Mouse (Mus musculus) A20 (cell line): ENCODE results near the gene Inpp4b.

ENCODE experiments used
- DNase-seq: peaks from one replicate; pipeline ENCODE4 v3.0.0-alpha.2; 2011; ENCODE audit warnings: low read depth, low spot score

Gene Inpp4b

DNA sequence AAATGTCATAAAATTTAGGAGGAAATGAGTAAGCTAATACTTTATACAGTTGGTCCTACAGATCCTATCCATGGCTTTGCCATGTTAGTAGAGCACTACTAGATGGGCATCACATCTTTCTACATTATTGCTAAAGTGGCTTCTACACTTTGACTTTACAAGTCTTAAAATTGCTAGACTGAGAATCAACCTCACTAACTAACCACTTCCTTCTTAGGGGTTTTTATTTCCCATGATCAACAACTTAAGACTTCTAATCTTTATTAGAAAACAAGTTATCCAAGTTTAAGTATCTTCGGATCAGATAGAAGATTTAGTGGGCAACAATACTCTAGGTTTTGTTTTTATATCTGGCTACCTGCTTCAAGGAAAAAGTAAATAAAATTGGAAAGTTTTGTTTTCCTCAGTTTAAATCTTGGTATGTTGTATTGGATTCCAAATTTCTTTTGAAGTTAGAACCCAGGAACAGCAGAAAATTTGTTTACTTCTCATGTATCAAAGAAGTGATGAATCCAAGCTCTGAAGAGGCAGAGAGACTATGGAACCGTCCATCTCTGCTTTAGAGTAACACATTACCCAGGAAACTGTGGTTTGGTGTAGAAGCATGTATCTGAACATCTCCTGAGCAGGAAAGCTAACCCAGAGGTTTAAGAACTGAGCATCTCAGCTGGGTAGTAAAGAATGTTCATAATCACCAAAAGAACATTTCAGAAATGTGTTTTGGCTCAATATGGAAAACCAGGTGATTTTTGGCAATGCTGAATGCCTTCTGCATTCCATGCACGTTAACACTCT is 361.4 kb downstream of the Inpp4b start:
- no peak for DNase-seq

DNA sequence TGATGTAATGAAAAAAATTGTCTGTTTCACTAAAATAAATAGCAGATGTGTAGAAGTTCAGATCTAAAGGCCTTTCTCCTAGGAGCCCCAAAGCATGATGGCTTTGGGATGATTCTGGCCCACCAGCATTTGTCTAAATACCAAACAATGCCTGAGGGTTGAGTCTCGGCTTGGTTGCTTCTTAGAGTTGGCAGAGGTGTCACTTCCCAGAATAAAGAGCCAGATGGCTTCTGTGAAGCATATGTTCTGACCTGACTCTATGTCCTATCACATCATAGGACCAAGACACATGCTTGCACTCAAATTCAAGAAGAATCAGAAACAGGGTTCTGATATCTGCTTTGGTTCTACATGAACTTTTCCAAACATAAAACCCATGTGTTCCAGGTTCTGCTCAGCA is 365.1 kb downstream of the Inpp4b start:
- DNase-seq = no peak

DNA sequence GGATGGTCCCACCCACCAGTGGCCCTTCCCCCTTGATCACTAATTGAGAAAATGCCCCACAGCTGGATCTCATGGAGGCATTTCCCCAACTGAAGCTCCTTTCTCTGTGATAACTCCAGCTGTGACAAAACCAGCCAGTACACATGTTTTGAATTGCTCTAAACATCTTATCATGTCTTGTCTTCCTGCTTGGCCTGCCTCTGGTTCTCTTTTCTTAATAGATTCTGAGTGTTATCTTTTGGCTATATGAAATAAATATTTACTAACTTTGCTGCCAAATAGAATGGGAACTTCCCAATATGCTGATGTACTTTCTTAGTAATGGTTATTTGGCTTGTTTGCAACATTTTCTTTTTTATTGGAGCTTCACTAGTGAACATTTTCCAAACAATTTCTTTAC is 389.0 kb downstream of the Inpp4b start:
- no peak for DNase-seq

DNA sequence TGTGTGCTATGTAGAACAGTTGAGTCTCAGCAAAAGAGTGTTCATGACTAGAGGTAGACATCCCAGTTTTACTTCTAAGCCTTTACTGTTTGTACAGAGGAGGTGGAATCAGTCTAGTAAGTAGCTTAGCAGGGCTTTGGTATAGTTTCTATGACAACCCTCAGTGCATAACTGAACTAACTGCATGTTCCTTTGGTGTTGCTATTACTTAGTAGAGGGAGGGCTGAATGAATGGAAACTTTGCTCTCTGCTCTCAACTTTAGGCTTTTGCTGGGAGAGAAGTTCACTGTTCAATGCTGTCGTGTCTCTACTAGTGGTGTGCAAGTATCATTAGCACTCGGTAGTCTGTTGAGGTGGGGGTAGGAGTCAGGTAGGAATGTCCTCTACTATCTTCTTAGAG is 393.3 kb downstream of the Inpp4b start:
- DNase-seq = no peak

DNA sequence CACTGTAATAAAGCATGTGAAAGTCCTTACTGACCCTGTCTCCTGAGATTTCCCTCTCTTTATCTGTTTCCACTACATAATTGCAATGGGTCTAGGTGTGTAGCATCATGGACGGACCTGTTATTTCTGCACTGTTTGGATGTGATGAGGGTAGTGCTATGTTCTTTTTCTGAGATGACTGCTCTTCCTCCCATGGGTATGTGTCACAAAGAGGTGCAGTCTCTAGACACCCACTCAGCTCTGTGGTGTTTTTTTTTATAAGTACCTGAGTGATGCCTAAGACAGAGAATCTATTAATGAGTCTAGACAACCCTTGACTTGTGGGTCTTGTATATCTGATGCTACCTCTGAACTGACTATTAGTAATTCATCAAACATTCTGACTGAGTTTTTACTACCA is 393.7 kb downstream of the Inpp4b start:
- no peak for DNase-seq

- DNase-seq = no peak
Observed at GRCm38 (mm10) chr8:81742588-81742987, 400.2 kb downstream of the Inpp4b start.

GRCm38 (mm10) chr8:81743040-81743439 is 400.7 kb downstream of the Inpp4b start:
- no peak for DNase-seq

DNA sequence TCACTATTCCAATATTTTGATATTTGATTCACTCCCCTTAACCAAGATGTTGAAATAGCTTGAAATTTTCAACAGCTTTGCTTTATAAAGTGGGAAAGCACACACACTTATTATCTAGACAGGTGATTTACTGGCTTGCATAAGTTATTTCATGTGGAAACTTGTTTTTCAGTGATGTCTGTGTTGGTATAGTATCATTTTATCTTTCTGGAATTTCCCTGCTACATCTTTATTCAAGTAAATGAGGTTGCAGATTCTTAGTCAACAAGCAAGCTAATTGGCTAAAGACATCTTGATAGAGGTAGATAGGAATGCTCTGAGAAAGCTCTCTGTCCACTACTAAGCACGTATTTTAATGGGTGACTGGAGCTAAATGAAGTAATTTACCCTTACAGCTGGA is 403.1 kb downstream of the Inpp4b start:
- DNase-seq = no peak

DNA sequence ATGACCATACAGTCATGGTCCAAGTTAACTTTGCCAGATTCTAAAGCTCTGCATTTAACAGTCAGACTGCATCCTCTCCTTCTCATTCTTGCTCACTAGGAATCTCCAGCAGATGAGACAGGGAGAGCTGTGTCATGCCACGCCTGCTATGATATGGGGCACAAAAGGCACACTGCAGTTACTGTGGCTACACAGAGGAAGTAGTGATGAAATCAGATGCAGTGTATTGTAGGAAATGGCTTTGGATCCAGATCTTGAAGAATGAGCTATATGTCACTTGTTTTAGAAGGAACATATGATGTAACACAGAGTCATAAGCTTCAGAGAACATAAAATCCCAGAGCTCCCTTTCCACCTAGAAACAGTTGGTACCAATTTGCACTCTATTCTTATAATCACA is 408.8 kb downstream of the Inpp4b start:
- no peak for DNase-seq

DNA sequence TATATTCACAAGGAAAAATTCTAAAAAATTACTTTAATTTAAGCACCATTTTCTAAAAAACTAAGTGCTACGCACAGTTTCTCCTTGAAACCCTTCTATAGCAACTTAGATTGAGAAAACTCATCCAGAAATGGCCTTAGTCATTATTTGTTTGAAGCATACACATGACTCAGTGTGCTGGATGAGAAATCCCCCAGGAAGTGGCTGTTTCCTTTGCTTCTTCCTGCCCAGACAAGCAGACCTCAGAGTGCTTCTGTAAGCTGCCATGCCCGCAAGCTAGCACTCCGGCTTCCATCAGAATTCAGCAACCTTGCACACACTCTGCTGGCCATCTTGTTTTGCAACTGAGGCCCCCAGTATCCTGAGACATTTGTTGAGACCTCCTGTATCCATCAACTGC is 414.3 kb downstream of the Inpp4b start:
- no peak for DNase-seq

DNA sequence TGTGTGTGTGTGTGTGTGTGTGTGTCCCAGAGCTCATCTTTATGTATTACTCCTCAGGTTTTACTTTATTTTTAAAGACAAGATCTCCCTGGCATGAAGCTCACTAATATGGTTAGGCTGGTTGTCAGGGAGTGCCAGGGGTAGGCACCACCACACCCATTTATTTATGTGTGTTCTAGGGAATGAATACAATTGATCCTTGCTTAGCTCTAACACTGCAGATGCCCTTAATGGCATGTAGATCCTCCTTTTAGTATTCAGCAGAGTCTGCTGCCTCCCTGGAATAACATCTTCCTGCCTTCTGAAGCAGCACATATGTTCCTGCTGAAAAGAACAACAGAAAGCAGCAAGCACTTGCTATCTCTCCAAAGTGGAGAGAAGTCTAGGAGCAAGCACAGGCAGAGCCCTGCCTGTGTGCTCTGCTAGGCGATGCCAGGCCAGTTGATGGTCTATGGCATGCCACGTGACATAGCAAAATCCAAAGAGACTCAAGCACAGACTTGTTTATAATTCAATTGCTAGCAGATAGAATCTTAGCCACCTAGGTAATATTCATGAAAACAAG is 415.3 kb downstream of the Inpp4b start:
- no peak for DNase-seq

- no peak for DNase-seq
Observed at GRCm38 (mm10) chr8:81761466-81761865, 419.1 kb downstream of the Inpp4b start.

DNA sequence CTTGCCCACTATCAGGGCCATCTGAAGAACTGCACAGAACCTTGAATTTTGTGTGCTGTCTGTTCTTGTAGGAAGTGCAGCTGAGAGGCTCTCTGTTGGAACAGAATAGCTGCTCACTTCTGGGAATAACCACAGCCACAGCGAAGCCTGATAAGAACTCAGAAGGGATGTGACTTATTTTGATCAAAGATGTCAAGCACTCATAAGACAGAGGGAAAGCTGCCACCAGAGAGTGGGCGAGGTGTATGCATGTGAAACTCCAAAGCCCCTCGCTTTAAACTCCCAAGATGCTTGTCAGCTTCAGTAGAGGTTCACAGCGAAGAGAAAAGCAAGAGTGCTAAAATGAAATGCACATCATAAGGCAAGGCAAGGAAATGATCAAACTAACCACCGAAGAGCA is 423.7 kb downstream of the Inpp4b start:
- DNase-seq = no peak

GRCm38 (mm10) chr8:81767411-81768312 is 425.3 kb downstream of the Inpp4b start:
- DNase-seq = no peak

DNA sequence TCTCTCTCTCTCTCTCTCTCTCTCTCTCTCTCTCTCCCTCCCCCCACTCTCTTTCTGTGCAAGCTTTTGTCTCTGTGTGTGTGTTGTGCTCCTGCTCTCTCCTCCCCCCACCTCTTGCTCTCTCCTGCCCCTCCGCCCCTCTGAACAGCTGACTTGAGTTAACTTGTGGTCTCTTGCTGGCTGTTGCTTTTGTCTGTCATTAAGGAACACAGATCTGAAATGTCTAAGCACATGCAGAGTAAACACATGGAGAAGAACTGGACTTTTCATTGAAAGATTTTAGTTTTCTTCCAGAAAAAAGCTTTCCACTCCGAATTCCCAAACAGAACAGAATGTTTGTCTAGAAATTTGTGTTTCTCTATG is 425.9 kb downstream of the Inpp4b start:
- DNase-seq = no peak

DNA sequence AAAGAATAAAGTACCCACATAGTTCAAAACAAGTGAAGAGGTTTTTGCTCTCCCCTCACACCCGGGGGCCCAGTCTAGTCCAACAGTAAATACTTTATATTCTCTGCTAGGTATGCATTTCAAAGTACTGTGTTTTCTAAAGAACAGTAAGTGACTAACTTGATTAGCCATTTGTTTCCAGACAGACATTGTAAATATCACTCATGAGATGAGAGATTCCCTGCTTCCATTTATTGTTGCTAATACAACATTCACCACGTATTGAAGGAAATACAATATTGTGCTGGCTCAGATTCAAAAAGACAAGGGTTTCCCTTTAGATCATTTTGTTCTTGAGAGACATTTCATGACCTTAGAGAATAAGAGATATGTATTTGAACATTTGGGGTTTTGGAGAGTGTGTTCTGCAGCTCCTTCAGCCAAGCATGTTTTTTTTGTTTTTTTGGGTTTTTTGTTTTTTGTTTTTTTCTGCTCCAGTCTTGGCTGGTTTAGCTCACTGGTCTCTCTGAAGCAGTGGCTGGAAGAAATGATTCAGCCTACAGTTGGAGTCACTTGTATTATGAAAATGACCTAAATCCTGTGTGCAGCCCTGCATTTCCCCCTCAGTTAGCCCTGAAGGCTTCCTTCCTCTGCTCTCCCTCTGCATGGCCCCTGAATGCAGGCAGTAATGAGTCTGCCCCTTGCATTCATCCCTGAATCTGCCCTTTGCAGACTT is 426.5 kb downstream of the Inpp4b start:
- DNase-seq = no peak

GRCm38 (mm10) chr8:81770603-81771276 is 428.4 kb downstream of the Inpp4b start:
- no peak for DNase-seq

- no peak for DNase-seq
Observed at GRCm38 (mm10) chr8:81772855-81773254, 430.5 kb downstream of the Inpp4b start.

DNA sequence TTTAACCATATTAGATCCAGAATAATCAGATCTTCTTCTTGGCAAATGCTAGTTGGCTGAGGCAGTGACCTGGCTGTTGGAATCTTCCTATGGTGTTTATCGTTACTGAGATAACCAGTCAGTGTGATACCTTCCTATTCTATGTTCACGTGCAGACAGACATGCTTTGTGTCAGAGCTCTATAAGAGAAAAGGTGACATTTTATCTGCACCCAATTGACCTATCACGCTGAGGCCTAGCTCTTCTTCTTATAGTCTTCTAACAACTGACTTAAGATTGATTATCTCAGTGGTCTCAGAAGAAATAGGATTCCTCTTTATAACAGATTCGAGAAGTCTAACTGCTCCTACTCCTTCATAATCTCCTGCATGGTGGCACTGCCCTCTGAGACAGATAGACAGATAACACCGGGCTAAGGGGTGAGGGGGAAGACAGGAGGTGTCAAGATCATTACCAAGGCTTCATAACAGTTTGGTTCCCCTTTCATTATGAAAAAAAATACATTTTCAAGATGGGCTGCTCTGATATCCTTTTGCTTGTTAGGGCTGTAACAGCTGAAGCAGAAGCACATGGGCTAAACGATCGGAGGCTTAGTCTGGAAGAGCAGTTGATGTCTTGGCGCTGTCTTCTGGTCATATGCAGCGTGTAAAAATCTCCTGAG is 431.1 kb downstream of the Inpp4b start:
- no peak for DNase-seq

- DNase-seq = no peak
Observed at GRCm38 (mm10) chr8:81774010-81774409, 431.7 kb downstream of the Inpp4b start.

DNA sequence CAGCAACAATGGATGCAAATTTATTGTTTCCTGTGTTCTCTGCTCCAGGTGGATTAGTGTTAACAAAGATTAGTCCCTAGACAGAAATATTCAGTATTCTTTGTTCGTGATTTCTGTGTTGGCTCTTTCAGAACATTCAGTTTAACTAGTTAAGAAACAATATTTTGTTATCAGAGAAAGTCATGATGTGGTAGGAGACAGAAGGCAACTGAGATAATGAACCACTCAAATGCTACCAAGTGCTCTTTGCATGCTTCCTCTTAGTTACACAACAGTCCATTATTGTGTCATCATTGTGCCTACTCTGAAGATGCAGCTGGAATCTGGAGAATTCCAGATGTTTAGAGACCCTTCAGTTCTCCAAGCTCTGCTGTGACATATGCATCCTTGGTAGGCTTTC is 432.1 kb downstream of the Inpp4b start:
- DNase-seq = no peak
